ENCODE assay signal across 12 mouse cellular contexts in genomic region chr11:77966037-77966391, GRCm38 (mm10). TPM values are rescaled to one million over a fixed set of nuclear protein-coding genes. Genes with fewer than 3 reads are reported as not detected.
DNase-seq lines count a peak whose midpoint lies in the region; ATAC-seq lines count a peak whose summit lies in the region.
"Had no signal": no experiment of that assay in that cellular context is flagged by ENCODE, and none has a peak within 500 bp of the region (broad histone marks: within the 10 kb centered on the region; RNA-seq: fewer than 3 reads in every experiment).

No protein-coding gene starts in this region.

- 0 out of 2 replicates have a peak overlapping the region, but pooled peaks have one; percentile 11 for H3K4me3 ChIP-seq in embryonic facial prominence, embryonic 10.5 days
- peak overlapping the region; percentile 26 for H3K4me3 ChIP-seq in hindbrain, embryonic 10.5 days
- H3K4me3 ChIP-seq in midbrain, embryonic 15.5 days: no peak overlapping the region
- H3K4me3 ChIP-seq: liver, embryonic 15.5 days had no signal

- no peaks in the 10 kb centered on the region for H3K36me3 ChIP-seq in embryonic facial prominence, embryonic 10.5 days (replicated peaks)
- no peaks in the 10 kb centered on the region for H3K36me3 ChIP-seq in hindbrain, embryonic 10.5 days
- peaks cover 3% of the 10 kb centered on the region; the same call in 1 of the 2 replicates for H3K36me3 ChIP-seq in midbrain, embryonic 15.5 days (replicated peaks)
- H3K36me3 ChIP-seq: liver, embryonic 15.5 days had no signal

- no peaks in the 10 kb centered on the region for H3K9me3 ChIP-seq in embryonic facial prominence, embryonic 10.5 days
- no peaks in the 10 kb centered on the region for H3K9me3 ChIP-seq in hindbrain, embryonic 10.5 days
- H3K9me3 ChIP-seq in midbrain, embryonic 15.5 days: no peaks in the 10 kb centered on the region
- H3K9me3 ChIP-seq: liver, embryonic 15.5 days had no signal

- 0 out of 2 replicates have a peak overlapping the region, but pooled peaks have one; percentile 21 for H3K4me2 ChIP-seq in midbrain, embryonic 15.5 days
- H3K4me2 ChIP-seq: liver, embryonic 15.5 days had no signal

- peaks cover 29% of the 10 kb centered on the region for H3K4me1 ChIP-seq in embryonic facial prominence, embryonic 10.5 days
- H3K4me1 ChIP-seq in hindbrain, embryonic 10.5 days (replicated peaks): peaks cover 29% of the 10 kb centered on the region
- peaks cover 26% of the 10 kb centered on the region for H3K4me1 ChIP-seq in midbrain, embryonic 15.5 days
- H3K4me1 ChIP-seq: liver, embryonic 15.5 days had no signal

- DNase-seq in cerebellum, postnatal 14 days: peak; percentile 78 to 81
- DNase-seq in cerebellum, postnatal 4 days (ENCODE audit: low spot score in 2 of 2): no peak
- DNase-seq in embryonic facial prominence, embryonic 10.5 days (ENCODE audit: low spot score): no peak
- no peak for DNase-seq in hindbrain, embryonic 10.5 days (ENCODE audit: low spot score)
- DNase-seq in adrenal gland, postnatal 36 days: no peak
- DNase-seq in spleen, postnatal 10 days (ENCODE audit: low spot score in 2 of 2): no peak
- no peak for DNase-seq in layer of hippocampus, postnatal 25 days (ENCODE audit: extremely low spot score in 1 of 2, low spot score in 1 of 2)
- DNase-seq: adrenal gland, postnatal 25 days; kidney, adult 8-10 months; lung, postnatal 36 days had no signal

- WGBS in embryonic facial prominence, embryonic 10.5 days: 58% methylated on average over 5 of the region's 5 CpGs
- 51% methylated on average over 5 of the region's 5 CpGs for WGBS in hindbrain, embryonic 10.5 days
- 51% methylated on average over 5 of the region's 5 CpGs for WGBS in midbrain, embryonic 15.5 days

- H3K27ac ChIP-seq in embryonic facial prominence, embryonic 10.5 days (replicated peaks): peak overlapping the region; percentile 81
- peak overlapping the region; percentile 88 for H3K27ac ChIP-seq in hindbrain, embryonic 10.5 days
- H3K27ac ChIP-seq in midbrain, embryonic 15.5 days: peak overlapping the region; percentile 55
- H3K27ac ChIP-seq: liver, embryonic 15.5 days had no signal

- ATAC-seq in midbrain, embryonic 15.5 days (replicated peaks): peak; percentile 46; the same call in 1 of the 2 replicates

- no peak overlapping the region for H3K9ac ChIP-seq in midbrain, embryonic 15.5 days
- H3K9ac ChIP-seq: liver, embryonic 15.5 days had no signal

- H3K27me3 ChIP-seq in embryonic facial prominence, embryonic 10.5 days (replicated peaks; ENCODE audit: low read depth, poor library complexity, severe bottlenecking): peaks cover 51% of the 10 kb centered on the region
- peaks cover 64% of the 10 kb centered on the region for H3K27me3 ChIP-seq in hindbrain, embryonic 10.5 days (ENCODE audit: insufficient read depth, poor library complexity, severe bottlenecking)
- 0 out of 2 replicates have a peak, but pooled peaks cover 2% of the 10 kb centered on the region for H3K27me3 ChIP-seq in midbrain, embryonic 15.5 days (replicated peaks)

RNA-seq across cellular contexts. Expression of gene Phf12, which starts 16.5 kb away (rescaled TPM):
- polyA plus RNA-seq in embryonic facial prominence, embryonic 10.5 days (2016; fragmentation: Nextera tagmentation; extraction: Ambion mirVana): 20.5 and 21.6 TPM in 2 replicates
- polyA plus RNA-seq in hindbrain, embryonic 10.5 days (2016; fragmentation: Nextera tagmentation; extraction: Ambion mirVana): 14.5 and 19.7 TPM in 2 replicates
- 19.2 and 20.7 TPM in 2 replicates for polyA plus RNA-seq in midbrain, embryonic 15.5 days (2015; fragmentation: Nextera tagmentation; extraction: Ambion mirVana)
- 10 to 100 TPM; 46.6 to 50.8 TPM for total RNA-seq in adrenal gland, postnatal 36 days (2021)
- 10 to 100 TPM; 42.5 to 58.5 TPM for total RNA-seq in layer of hippocampus, postnatal 25 days (2021)

RNA-seq across cellular contexts. Expression of gene Sez6, which starts 35.4 kb away (rescaled TPM):
- 2.3 and 2.5 TPM in 2 replicates for polyA plus RNA-seq in embryonic facial prominence, embryonic 10.5 days (2016; fragmentation: Nextera tagmentation; extraction: Ambion mirVana)
- 8.8 and 19.3 TPM in 2 replicates for polyA plus RNA-seq in hindbrain, embryonic 10.5 days (2016; fragmentation: Nextera tagmentation; extraction: Ambion mirVana)
- 159 and 162 TPM in 2 replicates for polyA plus RNA-seq in midbrain, embryonic 15.5 days (2015; fragmentation: Nextera tagmentation; extraction: Ambion mirVana)
- total RNA-seq in adrenal gland, postnatal 36 days (2021): 1 to 10 TPM; 1.7 to 1.9 TPM
- 100 to 1,000 TPM; 162 to 174 TPM for total RNA-seq in layer of hippocampus, postnatal 25 days (2021)

Comparison
In these comparisons a context has a peak if more than half of its experiments do, and no peak if none do; other contexts are left out.
1. DNase-seq: peak in cerebellum, postnatal 14 days (2 of 2); none in cerebellum, postnatal 4 days (0 of 2), embryonic facial prominence, embryonic 10.5 days (single experiment), hindbrain, embryonic 10.5 days (single experiment), adrenal gland, postnatal 36 days (0 of 2), spleen, postnatal 10 days (0 of 2) and layer of hippocampus, postnatal 25 days (0 of 2).
2. Peak in every context shown above with its lines, with median percentiles within 50 percentile points of each other: H3K27ac ChIP-seq.